Mouse (Mus musculus) frontal cortex, adult (tissue): ENCODE data around the gene Fam57a.

Source experiments
- ATAC-seq: cut with Nextera tagmentation; 2 replicates; pipeline ENCODE4 v1.9.2; 2017; ENCODE audit warnings: mild to moderate bottlenecking, moderate library complexity, mixed read lengths; ENCODE audit not compliant: low TSS enrichment

Gene Fam57a

DNA sequence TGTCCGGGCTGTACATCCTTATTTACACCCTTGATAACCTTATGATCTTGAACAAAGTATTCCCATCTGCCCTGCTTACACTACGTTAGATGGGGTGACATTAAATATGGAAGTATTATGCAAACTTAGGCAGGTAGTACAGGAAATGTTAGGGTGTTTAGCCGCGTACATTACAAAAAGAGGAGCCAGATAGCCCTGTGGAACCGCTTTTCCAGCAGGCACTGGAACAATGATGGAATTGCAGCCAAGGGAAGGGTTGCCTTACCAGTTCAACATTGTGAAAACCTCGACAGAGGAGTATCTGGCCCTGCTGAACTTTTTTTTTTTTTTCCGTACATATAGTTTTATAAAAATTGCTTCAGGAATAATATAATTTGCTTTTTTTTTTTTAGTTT lies 672 bp downstream of the Fam57a start:
- no peak for ATAC-seq

DNA sequence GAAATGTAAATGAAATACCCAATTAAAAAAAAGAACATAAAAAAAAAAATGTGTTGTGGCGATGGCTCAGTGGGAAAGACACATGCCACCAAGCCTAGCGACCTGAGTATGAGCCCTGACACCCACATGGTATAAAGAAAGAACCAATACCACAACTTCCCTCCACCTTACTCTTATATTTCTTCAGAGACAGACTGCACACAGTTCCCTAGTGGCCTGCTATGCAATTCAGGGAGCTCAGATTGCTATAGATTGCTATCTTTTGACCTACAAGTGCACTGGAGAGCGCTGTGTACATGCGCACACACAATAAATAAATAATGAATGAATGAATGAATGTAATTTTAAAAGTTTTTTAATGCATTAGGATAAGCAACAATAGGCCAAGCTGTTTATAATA lies 4.3 kb downstream of the Fam57a start:
- no peak for ATAC-seq

DNA sequence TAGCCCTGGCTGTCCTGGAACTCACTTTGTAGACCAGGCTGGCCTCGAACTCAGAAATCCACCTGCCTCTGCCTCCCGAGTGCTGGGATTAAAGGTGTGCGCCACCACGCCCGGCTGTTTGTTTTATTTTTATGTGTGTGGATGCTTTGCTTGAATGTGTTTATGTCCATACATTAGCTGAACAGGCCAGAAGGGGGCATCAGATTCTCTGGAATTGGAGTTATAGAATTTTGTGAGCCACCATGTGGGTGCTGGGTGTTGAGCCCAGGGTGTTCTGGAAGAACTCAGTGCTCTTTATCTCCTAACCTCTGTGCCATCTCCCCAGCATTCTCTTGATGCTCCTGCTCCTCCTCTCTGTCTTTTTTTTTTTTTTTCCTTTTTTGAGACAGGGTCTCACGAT lies 7.4 kb downstream of the Fam57a start:
- no peak for ATAC-seq

DNA sequence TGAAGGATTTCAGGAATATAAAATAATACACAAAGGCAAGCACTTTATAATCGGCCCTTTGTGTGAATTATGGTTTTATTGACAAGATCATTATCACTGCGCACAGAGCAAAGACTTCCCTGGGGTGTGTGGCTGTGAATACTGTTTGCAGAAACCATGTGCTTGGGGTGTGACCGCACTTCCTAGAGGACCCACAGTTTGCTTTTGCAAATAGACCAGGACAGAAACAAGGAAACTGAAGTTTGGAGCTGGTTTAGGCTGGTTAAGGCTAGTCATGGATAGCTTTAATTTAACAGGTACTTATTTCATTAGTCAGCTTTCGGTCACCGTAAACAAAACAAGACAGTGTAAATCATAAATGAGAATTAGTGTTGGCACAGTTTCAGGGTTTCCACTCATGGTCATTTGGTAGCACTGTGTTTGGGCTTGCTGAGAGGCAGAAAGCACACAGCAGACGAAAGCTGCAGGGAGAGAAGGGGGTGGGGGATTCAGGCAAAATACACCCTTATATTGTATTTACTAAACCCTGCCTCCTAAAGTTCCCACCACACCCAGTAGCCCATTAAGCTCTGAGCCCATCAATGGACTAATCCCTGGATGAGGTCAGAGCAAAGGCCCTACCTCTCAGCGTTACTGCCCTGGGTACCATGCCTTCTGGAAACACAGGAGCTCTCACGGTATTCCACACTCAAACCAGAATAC lies 17.0 kb downstream of the Fam57a start:
- ATAC-seq, result no peak

DNA sequence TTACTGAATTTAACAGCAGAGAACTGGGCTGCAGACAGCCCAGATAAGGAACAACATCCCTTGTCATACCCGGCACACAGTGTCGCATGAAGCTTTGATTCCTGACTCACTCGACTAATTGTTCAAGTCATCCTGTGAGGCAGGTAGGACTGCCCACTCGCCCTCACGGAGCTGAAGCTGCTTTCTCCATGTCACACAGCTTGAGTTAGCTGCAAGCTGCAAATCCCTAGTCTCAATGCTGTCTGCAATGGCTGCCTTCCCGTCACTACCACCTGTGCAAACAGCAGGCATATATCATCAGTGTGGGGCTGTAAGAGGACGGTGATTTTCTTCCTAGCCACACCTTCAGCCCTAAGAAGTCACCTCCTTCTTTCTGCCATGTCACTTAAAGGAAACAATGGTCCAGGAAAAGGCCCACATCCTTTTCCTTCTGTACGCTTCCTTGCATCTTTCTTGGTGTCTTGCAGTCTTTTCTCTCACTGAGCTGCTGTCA lies 17.6 kb downstream of the Fam57a start:
- ATAC-seq, result no peak

DNA sequence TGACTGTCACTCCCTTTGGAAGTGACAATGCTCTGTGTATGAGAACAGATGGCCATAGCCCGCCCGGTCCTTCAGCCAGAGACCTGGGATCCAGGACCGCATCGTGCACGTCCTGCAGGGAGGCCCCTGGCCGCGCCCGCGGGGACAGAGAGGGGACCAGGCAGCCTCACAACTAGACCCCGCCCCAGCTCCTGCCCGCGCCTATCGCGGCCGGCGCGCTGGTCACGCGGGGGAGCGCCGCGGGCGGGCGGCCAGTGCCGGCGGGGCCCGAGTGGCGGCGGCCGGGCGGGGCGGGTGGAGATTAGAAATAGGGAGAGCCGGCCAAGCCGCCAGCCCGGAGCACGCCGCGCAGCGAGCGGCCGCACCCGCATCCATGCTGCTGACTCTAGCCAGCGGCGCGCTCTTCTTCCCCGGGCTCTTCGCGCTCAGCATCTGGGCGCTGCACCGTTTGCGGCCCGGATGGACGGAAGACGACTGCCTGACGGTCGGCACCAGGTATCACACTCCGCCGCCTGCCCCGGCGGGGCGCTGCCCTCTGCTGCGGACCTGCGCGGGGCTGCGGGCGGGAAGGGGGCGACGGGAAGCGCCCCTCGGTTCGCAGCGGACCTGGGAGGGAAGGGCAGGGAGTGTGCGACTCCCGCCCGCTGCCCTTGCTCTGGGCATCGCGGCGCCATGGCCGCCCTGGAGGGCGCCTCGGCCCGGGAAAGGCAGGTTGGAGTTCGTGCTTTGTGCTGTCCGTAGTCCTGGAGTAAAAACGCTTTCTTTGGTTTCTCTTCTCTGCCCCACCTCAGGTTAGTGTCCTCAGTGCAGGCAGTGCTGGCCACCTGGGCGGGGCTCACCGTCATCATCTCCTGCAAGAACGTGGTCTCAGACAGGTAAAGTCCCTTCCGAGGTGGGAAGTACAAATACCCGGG lies 22.5 kb downstream of the Fam57a start:
- ATAC-seq, result peak; percentile 95

DNA sequence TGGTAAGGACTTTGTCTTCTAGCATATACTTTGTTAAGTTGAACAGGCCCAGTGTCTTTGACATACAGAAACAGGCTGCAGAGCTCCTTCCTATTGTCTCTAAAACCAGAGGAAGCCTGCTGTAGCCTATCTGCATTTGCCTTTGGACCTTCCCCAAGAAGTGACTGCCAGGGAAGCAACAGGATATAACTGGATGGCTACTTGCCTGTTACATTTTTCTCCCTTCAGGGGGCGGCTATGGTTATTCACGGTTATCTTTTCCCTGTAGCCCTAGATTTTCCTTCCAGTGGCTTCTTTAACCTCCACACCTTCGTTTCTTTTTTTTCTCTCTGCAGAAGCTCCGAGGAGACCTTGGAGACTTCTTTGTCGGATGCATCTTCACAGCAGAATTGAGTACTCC lies 27.3 kb downstream of the Fam57a start:
- ATAC-seq, result no peak

DNA sequence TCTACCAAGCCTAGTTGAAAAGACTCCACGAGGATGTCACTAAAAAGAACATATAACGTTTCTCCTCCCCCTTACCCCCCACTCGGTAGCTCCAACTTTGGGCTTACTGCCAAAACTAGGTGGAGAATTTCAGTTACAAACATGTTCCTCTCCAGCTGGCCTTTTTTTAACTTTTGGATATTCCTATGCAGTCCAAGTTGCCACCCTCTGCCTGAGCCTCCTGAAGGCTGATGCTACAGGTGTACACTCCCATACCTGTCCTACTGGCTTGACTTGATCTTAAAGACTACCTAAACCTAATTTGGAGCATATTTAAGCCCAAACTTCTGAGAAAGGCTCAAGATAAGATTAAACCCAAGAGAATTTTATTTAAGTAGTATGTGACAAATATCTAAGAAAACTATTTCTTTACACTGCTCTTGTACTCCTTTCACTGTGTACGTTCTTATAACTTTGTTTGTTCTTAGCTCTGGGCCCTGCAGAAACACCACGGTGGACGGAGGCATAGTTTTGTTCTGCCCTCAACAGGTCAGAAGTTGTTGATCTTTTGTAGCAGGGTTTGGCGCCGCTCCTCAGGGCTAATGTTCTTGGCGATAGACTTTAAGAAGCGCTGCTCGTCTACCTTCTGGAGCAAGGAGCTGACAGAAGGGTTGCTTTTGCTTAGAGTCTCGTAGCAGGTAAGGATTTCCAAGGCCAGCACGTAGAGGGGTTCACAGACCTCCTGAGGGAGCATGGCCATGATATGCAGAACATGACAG lies 30.9 kb downstream of the Fam57a start:
- ATAC-seq, result no peak

DNA sequence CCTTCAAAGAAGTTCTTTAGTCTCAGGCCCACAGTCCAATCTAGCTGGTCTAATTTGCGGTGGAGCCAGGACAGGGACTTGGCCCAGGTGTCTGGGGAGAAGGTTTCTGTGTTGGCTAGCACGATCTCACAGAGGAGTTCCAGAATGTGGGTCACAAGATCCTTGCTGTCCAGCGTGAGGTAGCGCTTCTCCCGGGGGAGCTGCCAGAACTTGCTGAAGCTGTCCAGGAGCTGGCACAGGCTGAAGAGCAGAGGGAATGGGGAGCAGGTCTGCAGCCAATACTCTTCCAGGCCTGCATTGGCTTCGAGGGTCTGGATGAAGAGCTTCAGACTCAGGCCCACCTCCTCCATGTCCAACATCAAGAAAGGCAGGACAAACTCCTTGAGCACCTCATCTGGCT lies 32.1 kb downstream of the Fam57a start:
- 0 out of 2 replicates have a peak, but pooled peaks have one; percentile 31 for ATAC-seq

DNA sequence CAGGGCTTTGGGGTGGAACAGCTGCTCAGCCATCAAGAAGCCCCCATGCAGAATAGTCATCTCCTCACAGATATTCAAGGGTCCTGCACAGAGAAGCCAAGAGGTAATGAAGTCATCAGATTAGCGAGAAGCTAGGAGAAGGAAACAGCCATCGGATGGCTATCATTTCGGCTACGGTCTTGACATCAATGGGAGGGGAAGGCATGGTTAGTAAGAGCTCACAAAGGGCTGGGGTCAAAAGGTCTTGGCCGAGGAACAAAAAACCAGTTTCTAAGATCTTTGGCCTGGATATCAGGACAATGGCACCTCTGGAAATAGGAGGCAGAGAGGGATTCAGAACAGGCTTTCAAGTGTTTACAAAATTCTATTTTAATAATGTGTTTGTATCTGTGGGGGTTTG lies 34.4 kb downstream of the Fam57a start:
- no peak for ATAC-seq

DNA sequence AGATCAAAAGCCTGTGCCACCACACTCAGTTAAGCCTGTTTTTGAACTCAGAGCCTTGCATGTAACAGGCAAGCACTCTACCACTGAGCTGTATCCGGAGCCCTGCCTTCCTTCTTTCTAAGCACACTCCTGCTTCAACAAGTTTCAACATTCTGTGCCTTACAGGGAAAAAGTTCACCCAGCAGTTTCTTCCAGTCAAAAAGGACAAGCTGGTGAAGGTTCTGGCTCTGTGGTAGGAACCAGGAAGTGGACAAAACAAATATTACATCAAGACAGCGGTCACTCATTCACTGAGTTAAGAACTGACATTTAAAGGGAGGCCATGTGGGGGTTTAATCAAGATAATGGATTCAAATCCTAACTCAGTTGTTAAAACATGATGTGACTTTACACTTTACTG lies 35.5 kb downstream of the Fam57a start:
- ATAC-seq, result no peak

DNA sequence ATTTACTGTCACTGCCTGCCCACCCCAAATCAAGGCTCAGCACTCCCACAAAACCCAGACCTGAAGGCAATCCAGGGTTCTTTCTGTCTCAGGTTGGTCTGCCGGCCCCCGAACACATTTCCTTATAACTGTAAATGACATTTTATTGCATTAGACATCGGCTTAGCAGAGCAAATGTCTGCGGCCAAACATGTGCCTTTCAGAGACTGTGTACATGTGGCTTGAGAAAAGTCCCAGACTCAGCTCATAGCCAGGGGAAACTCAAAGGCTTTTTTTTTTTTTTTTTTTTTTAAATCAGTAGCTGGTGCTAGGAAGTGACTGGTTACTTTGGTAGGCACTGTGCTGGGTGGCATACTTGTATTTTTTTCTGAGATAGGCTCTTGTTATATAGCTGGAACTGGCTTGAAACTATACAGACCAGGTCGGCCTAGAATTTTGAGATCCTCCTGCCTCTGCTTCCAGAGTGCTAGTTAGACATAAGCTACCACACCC lies 36.6 kb downstream of the Fam57a start:
- no peak for ATAC-seq

DNA sequence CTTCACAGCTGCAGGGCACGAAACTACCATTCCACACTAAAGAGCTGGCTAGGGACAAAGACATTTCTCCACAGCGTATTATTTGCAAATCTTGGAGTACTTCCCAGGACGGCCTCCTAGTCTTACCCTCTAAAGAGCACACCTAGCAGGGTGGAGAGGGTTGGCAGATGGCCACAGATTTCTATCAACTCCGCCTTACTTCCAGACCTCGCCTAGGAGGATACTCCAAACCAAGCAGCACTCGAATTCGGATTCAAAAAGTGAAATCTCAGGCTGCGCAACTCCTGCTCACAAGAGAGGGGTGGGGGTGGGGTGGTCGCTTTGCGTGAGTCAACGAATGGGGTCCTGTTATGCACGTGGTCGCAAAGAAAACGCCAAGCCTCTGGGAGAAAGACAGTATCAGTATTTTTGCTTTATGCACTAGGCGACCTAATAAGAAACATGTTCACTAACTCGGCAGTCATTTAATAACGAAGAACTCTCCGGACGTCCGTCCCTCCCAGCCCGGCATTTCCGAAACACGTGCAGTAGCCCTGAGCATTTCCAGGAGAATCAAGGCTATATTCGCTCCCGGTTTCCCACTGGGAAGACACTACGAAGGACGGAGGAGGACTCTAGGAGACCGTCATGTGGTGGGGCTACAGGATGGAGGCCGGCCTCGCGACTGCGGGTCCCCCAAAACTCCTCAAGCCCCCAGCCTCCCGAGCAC lies 37.4 kb downstream of the Fam57a start:
- ATAC-seq, result peak; percentile 39; the same call in 1 of the 2 replicates

DNA sequence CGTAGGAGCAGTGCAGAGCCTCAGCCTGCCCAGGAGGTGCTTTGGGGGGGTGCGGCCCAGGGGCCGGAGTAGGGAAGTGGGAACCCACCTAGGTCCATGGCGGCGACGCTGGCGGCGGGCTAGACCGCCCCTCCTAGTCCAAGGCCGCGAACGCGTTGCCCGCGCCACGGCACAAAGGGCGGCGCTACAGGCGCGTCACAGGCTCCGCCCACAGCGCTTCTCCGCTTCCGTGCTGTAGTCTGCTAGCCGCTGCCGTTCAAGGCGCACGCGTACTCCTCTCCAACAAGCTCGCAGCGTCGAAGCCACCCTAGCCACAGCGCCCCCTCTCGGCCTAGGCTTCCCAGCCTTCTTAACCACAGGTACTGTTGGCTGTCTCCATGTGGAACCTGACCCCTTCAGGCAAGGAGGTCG lies 37.9 kb downstream of the Fam57a start, which contains the start of the genes Dbil5 and Gemin4:
Gene Dbil5 (plus strand): TSS at position 219 of the 411 bp plus-strand sequence.
Gene Gemin4 (minus strand): TSS at position 275 of the 411 bp plus-strand sequence.
- ATAC-seq, result peak; percentile 96

DNA sequence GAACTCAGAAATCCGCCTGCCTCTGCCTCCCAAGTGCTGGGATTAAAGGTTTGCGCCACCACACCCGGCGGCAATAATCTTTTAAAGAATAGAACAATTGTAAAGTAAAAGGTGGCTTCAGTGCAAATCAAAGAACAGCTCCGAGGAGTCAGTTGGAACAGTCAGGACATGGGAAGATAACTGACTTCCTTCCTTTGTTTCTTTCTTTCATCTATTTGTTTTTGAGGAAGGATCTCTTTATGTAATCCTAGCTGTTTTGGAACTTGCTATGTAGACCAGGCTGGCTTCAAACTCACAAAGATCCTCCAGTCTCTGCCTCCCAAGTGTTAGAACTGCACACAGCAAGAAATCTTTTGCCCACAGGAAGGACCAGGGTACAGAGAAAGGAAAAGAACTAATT lies 45.2 kb downstream of the Fam57a start:
- no peak for ATAC-seq

DNA sequence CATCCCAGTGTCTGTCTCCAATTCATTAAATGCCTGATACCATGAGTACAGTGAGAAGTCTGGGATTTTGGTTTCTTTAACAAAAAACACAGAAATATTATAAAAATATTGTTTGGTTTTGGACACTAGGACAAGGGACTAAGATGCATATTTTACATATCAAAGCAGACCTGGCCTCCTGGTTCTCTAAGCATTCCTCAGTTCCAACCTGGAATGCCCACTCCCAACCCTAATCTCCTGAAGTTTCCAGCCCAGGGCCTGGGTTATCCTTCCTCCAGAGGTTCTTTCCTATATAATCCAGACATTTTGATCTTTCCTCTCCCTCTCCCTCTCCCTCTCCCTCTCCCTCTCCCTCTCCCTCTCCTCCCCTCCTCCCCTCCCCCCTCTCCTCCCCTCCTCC lies 45.6 kb downstream of the Fam57a start:
- no peak for ATAC-seq

DNA sequence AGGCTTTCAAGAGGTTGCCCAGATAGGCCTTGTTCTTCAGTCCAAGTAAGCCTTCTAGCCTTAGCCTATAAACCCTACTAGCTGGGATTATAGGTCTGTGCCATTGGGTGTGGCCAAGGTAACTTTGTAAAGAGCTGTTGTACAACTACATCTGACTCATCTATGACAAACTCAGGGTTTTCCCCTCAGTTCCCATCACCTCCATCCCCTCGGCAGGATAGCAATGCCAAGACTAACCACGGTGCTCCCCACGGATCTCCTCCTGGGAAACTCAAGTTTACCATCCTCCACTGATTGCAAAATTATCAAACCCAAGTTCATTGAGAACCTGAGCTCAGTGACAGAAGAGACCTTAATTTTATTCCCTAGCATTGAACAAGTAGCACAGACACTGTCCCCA lies 56.7 kb downstream of the Fam57a start:
- ATAC-seq, result no peak

DNA sequence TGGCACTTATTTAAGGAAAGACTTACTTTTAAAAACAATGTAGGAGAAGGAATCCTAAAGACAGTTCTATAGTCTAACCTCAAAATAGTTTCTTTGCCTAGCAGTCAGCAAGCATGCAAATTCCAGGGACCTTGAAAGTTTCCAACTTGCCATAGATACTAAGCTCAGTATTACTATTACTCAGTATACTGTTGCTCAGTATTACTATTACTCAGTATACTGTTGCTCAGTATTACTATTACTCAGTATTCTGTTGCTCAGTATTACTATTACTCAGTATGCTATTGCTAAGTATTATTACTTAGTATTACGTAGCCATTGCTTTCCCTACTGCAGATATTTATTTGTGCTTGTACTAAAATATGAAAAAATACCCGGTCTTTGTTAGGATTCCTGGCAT lies 60.3 kb downstream of the Fam57a start:
- ATAC-seq, result no peak

DNA sequence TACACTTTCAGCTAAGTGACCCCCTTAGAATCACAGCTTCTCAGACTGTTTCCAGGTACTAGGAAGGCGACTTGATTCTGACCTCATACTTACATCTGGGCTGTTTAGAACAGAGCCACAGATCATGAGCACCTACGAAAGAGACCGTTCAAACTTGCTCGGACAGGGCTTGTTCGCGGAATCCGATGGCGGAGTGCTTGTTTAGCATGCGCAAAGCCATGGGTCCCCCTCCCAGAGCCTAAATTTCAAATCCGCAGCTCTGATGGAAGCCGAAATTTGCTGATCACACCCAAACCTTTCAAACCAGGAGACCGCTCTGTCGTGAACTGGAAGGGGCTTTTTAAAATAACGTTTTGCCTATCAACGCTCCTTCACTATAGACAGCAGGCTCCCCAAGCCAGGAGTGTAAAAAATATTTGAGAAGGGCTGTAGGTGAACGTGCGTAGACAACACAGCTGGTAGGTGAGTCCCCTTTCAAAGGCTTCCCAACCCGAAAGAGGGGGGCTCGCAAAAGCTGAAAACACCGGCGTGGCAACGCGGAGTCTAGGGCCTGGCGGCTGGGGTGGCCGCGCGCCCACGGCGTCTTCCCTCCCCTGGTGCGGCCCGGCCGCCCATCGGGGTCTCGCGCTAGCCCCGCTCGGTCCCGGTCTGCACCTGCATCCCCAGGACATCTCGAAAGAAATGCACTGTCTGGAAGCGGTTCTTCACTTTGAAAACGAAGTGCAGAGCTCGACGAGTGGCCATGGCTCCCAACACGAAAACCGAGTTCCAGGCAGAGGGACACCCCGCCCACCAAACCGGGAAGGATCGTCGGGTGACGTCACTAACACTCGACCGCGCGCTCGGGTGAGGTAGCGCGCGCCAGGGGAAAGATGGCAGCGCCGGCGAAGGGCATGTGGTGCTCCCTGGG lies 63.7 kb downstream of the Fam57a start, which contains the start of the genes Mrm3 and Glod4:
Gene Mrm3 (plus strand): TSS at position 815 of the 910 bp plus-strand sequence.
Gene Glod4 (minus strand): TSS at position 825 of the 910 bp plus-strand sequence.
- peak; percentile 97 for ATAC-seq
